Mouse (Mus musculus): Measurements from ENCODE around the gene Cnnm3. TPM values are rescaled to one million over a fixed set of nuclear protein-coding genes. Genes with fewer than 3 reads are reported as not detected.

The Cnnm3 gene
- total and polyA plus RNA-seq, 3 experiments, result 4.2 to 9.9 TPM; not detected in 1

DNA sequence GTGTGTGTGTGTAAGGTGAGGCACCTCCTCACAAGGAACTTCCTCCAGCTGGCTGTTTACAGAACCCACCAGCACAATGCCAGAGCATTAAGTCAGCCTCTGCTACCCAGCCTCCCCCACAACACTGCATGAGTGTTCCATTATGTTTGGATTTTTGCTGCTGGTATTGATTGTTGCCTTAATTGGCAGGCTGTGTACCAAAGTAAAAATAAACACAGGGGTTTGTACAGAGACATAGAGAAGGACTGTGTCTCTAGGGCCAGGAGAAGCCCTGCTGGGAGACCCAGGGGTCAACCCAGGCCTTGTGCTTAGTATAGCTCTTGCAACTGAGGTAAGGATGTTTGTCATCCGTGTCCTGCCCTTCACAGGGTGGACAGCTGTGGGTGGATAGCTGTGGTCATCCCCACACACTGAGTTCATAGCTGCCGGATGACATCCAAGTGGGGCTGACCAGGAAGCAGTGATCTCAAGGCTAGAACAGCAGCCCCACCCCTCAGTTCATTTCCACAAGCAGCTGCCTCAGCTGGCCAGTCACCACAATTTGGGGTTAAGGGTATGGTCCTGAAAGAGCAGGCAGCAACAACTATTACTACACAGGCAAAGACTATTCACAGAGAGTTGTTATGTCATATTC is 41.7 kb upstream of the Cnnm3 start:
- Histone ChIP-seq H3K4me3 (ENCODE audit: control insufficient read depth in 1 of 2, insufficient read depth in 1 of 2, low read depth in 2 of 2, low read length in 2 of 2) (no peak overlapping the region), H3K27me3 (ENCODE audit: control insufficient read depth in 1 of 2, insufficient read depth in 2 of 2, low read length in 2 of 2) (no peaks in the 10 kb centered on the region), H3K79me2 (ENCODE audit: control insufficient read depth, insufficient read depth, low read length, poor library complexity) (peaks cover 12% of the 10 kb centered on the region), H3K9me3 (replicated peaks; ENCODE audit: insufficient read depth, low read length) (no peaks in the 10 kb centered on the region), H3K36me3 (ENCODE audit: control insufficient read depth in 1 of 2, insufficient read depth in 2 of 2, low read length in 2 of 2) (peaks cover 0 to 15% of the 10 kb centered on the region in 2 experiments; a peak in 2 of 4 replicates), H3K27ac (ENCODE audit: control insufficient read depth, low read depth, low read length) (no peak overlapping the region), H3K4me1 (ENCODE audit: control insufficient read depth in 1 of 2, insufficient read depth in 2 of 2, low read length in 2 of 2) (peaks cover 3 to 35% of the 10 kb centered on the region in 2 experiments; a peak in 3 of 4 replicates), H3K9ac (ENCODE audit: control insufficient read depth, low read depth, low read length, poor library complexity, severe bottlenecking) (no peak overlapping the region)
- no peak for DNase-seq (ENCODE audit: low read depth, low spot score)
- TF ChIP-seq MYB (IDR thresholded peaks at IDR 0.05; ENCODE audit: low read depth, low read length), result no peak
- TF ChIP-seq POLR2AphosphoS2 (IDR thresholded peaks at IDR 0.05; ENCODE audit: low read length), result no peak
- TF ChIP-seq ZC3H11A (IDR thresholded peaks at IDR 0.05; ENCODE audit: low read depth, low read length), result no peak
- TF ChIP-seq ZMIZ1 (IDR thresholded peaks at IDR 0.05; ENCODE audit: low read depth, low read length), result no peak
- no peak for TF ChIP-seq MEF2A (IDR thresholded peaks at IDR 0.05; ENCODE audit: extremely low read depth, insufficient replicate concordance, low read depth, low read length, poor library complexity, severe bottlenecking)
- no peak for TF ChIP-seq TBP (IDR thresholded peaks at IDR 0.05; ENCODE audit: low read depth, low read length)
- no peak for TF ChIP-seq CTCF (IDR thresholded peaks at IDR 0.05 in 2 of 3, conservative IDR thresholded peaks at IDR 0.05 in 1 of 3; ENCODE audit: control insufficient read depth in 1 of 3, insufficient read depth in 1 of 3, low read depth in 2 of 3, low read length in 3 of 3, poor library complexity in 1 of 3, severe bottlenecking in 1 of 3)
- no peak for TF ChIP-seq ZKSCAN1 (IDR thresholded peaks at IDR 0.05; ENCODE audit: low read depth, low read length)
- no peak for TF ChIP-seq RAD21 (IDR thresholded peaks at IDR 0.05; ENCODE audit: low read depth, low read length)
- TF ChIP-seq GABPA (IDR thresholded peaks at IDR 0.05; ENCODE audit: low read depth, low read length), result no peak
- TF ChIP-seq POLR2A (IDR thresholded peaks at IDR 0.05; ENCODE audit: control insufficient read depth in 1 of 2, insufficient read depth in 1 of 2, low read depth in 1 of 2, low read length in 2 of 2, poor library complexity in 1 of 2), result no peak
- no peak for TF ChIP-seq ETS1 (IDR thresholded peaks at IDR 0.05; ENCODE audit: low read depth, low read length)
- no peak for TF ChIP-seq USF2 (IDR thresholded peaks at IDR 0.05; ENCODE audit: borderline replicate concordance in 1 of 2, insufficient read depth in 1 of 2, low read depth in 1 of 2, low read length in 2 of 2)
- TF ChIP-seq TCF12 (IDR thresholded peaks at IDR 0.05; ENCODE audit: low read depth, low read length), result no peak
- no peak for TF ChIP-seq TAL1 (IDR thresholded peaks at IDR 0.05; ENCODE audit: low read length)
- TF ChIP-seq MAFK (IDR thresholded peaks at IDR 0.05; ENCODE audit: borderline replicate concordance, low read depth, low read length), result no peak
- TF ChIP-seq RCOR1 (IDR thresholded peaks at IDR 0.05; ENCODE audit: low read depth, low read length), result no peak
- TF ChIP-seq MAZ (IDR thresholded peaks at IDR 0.05; ENCODE audit: low read depth, low read length), result no peak
- no peak for TF ChIP-seq UBTF (IDR thresholded peaks at IDR 0.05; ENCODE audit: borderline replicate concordance, insufficient read depth, low read depth, low read length)
- TF ChIP-seq ELF1 (IDR thresholded peaks at IDR 0.05; ENCODE audit: low read depth, low read length), result no peak

Data from MEL (cell line).